ENCODE assay signal across 19 mouse cellular contexts in the genomic region with DNA sequence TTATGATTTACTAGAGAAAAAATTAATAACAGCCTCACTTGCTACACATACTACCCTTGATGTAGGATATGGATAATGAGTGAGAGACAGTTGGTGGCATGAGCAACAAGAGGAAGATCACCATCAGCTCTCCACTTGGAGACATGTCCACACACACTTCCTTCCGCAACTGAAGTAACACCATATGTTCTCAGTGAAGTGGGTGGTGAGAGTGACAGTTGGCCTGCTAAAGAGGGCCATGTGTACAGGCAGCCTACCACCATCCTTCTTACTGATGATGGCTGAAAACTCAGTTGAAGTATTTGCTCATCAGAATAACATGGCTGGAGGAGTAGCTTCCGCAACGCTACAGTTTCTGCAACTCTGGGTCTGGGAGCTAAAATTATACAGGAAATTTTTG.
"Had no signal": no experiment of that assay in that cellular context is flagged by ENCODE, and none has a peak within 500 bp of the region (broad histone marks: within the 10 kb centered on the region; RNA-seq: fewer than 3 reads in every experiment).

No protein-coding gene starts in this region.

- DNase-seq: kidney, adult 18-20 months; kidney, postnatal 10 days; kidney, postnatal 4 days; liver; liver, embryonic 13.5 days; liver, postnatal 0 days; lung, postnatal 14 days; retina, postnatal 1 day; right cerebral cortex, postnatal 4 days; spleen, adult 18-20 months; thymus, adult 2 months; thymus, postnatal 25 days had no signal

- H3K4me3 ChIP-seq: intestine, embryonic 15.5 days; limb, embryonic 12.5 days; liver, embryonic 13.5 days; lung, embryonic 15.5 days; megakaryocyte, embryonic 14.5 days; midbrain, embryonic 15.5 days; neural tube, embryonic 12.5 days had no signal

- H3K27ac ChIP-seq: intestine, embryonic 15.5 days; limb, embryonic 12.5 days; liver, embryonic 13.5 days; lung, embryonic 15.5 days; macrophage; midbrain, embryonic 15.5 days; neural tube, embryonic 12.5 days had no signal

- H3K9me3 ChIP-seq: intestine, embryonic 15.5 days; limb, embryonic 12.5 days; liver, embryonic 13.5 days; lung, embryonic 15.5 days; megakaryocyte, embryonic 14.5 days; midbrain, embryonic 15.5 days; neural tube, embryonic 12.5 days had no signal

- H3K27me3 ChIP-seq: intestine, embryonic 15.5 days; limb, embryonic 12.5 days; liver, embryonic 13.5 days; lung, embryonic 15.5 days; megakaryocyte, embryonic 14.5 days; midbrain, embryonic 15.5 days; neural tube, embryonic 12.5 days had no signal

- H3K4me1 ChIP-seq: intestine, embryonic 15.5 days; liver, embryonic 13.5 days; lung, embryonic 15.5 days; megakaryocyte, embryonic 14.5 days; midbrain, embryonic 15.5 days; neural tube, embryonic 12.5 days had no signal

- H3K36me3 ChIP-seq: intestine, embryonic 15.5 days; limb, embryonic 12.5 days; liver, embryonic 13.5 days; lung, embryonic 15.5 days; midbrain, embryonic 15.5 days; neural tube, embryonic 12.5 days had no signal
